Mouse (Mus musculus) adrenal gland, postnatal 10 days (tissue): ENCODE data around the gene Ggta1. TPM values are rescaled to one million over a fixed set of nuclear protein-coding genes. Genes with fewer than 3 reads are reported as not detected.
"Not testable (repeated sequence)": the region's sequence is repeated elsewhere in the genome, so short reads cannot be mapped to it uniquely, and the experiment has no call there.

Source experiments
- DNase-seq: peaks from one replicate; pipeline ENCODE4 v3.0.0; 2021; ENCODE audit warnings: mixed read lengths
- total RNA-seq, 2 experiments: library from RNA; stranded (reverse); gene quantifications; 2 replicates each; pipeline ENCODE4 v1.2.3; 2021

The Ggta1 gene
- total RNA-seq, 2 experiments from 2014 or later: 15.1 to 16.5 TPM

DNA sequence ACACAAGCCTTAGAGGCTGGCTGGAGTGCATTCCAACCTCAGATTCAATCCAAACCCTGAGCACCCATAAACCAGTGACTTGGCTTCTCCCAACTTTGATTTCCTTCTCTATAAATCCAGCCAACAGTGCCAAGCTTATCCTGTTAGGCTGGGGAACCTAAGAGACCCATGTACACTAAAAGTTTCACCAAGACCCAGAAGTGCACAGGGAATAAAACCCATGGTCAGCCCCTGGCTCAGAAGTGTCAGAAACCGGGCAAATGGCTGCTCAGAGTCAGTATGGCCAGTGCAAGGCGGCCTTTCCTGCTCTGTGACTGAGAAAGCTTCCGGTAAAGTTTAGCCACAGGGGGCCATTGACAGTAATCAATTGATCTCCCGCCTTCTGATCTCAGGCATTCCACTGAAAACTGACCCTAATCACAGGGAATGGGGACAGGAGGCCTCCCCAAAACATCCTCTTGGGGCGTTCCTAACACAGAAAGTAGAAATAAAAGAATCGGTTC is 2.6 kb downstream of the Ggta1 start:
- DNase-seq: no peak

DNA sequence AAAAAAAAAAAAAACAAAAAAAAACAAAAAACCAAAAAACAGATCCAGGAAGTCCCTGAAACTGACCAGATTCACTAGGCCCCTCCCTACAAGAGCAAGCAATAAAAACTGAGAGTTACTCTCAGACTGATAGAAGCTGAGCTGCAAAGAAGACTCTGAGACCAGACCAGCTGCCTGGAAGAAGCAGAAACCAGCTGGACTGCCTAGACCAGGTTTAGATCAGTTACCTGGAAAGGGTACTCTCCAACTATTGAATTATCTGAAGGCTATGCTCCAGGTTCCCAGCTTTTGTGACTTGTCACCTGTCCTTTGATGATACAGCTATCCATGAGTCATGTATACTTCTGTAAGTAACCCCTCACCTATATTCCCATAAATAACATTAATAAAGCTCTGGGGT is 3.7 kb downstream of the Ggta1 start:
- DNase-seq: no peak

DNA sequence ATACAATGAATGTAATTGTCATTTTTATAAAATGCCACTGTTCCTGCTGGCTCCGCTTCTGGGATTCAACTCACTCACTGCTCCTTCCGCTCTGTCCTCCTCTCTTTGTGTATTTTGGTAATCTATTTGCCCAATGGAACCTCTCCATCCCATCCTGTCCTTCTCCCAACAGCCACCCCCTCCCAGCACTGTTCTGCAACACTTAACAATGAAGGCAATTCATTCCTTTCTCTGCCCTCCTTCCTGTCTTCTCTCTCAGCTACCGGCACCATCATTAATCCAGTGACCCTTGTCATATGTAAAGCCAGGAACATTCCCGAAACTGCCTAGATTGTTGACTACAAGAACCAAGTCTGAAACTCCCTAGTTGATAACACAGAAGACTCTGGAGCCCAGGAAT is 4.6 kb downstream of the Ggta1 start:
- DNase-seq: no peak

DNA sequence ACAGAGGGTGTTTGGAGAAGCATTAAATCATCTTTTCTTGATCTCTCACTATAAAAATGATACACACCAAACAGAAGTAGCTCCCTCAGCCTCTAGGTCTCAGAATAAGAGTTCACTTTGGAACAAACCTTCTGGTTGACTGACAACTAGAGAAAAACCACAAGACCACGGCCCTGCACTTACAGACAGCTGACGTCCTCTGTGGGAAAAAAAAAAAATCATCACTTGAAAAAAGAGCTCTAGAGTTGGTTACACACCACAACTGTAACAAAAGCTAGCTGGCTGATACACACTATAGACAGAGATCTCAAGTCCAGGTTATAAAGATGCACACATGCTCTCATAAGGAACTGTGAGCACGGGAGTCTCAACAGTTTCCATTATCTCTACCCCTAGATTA is 9.3 kb downstream of the Ggta1 start:
- no peak for DNase-seq

DNA sequence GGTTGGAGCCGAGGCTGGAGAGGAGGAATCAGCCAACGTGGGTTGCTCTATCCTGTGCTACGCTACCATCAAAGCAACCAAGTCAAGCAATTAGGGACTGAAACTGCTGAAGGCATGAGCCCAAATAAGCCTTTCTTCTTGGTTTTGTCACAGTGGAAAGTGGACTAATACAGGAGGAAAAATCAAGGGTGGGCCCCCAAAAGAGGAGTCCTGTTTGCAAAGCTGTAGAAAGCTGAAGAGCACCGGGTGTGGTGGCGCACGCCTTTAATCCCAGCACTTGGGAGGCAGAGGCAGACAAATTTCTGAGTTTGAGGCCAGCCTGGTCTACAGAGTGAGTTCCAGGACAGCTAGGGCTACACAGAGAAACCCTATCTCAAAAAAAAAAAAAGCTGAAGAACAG is 10.3 kb downstream of the Ggta1 start:
- DNase-seq: not testable (repeated sequence)

DNA sequence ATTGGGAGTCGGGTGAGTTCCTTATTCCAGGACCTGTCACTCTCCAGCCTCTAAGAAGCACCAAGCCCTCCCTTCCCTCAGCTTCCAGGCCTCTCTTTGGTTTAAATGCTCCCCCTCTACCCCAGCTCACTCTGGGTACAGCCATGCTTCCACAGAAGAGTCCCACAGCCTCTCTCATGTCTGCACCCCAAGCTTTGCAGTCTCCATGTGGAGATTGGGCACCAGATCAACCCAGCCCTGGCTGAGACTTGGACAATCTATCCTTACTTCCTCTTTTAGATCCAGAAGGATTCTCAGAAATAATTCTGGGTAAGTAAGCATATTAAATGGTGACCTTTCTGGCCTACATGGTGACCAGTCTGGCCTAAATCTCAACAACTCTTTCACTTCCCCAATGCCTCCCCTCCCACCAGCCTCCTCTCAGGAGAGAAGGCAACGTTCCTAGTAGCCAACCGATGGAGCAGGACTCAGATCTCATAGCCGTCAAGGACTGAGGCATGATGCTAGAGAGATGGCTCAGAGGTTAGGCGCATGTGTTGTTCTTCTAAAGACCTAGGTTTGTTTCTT is 11.5 kb downstream of the Ggta1 start:
- DNase-seq: no peak

DNA sequence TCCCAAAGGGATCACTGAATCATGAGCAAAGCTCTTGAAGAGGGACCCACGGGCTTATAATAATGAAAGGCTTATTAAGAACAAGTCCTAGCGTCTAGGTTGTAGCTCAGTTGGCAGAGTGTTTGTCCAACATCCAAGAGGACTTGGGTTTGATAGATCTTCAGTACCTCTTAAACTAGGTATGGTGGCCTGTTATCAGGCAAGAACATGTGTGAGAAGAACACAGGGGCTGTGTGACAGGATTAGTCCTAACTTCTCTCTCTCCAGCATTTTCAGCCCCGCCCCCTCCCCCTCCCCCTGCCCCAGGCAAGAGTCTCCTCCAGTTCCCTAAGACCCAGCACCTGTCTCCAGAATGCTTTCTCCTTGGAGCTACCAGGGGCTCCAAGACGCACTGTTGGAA is 12.2 kb downstream of the Ggta1 start:
- no peak for DNase-seq

DNA sequence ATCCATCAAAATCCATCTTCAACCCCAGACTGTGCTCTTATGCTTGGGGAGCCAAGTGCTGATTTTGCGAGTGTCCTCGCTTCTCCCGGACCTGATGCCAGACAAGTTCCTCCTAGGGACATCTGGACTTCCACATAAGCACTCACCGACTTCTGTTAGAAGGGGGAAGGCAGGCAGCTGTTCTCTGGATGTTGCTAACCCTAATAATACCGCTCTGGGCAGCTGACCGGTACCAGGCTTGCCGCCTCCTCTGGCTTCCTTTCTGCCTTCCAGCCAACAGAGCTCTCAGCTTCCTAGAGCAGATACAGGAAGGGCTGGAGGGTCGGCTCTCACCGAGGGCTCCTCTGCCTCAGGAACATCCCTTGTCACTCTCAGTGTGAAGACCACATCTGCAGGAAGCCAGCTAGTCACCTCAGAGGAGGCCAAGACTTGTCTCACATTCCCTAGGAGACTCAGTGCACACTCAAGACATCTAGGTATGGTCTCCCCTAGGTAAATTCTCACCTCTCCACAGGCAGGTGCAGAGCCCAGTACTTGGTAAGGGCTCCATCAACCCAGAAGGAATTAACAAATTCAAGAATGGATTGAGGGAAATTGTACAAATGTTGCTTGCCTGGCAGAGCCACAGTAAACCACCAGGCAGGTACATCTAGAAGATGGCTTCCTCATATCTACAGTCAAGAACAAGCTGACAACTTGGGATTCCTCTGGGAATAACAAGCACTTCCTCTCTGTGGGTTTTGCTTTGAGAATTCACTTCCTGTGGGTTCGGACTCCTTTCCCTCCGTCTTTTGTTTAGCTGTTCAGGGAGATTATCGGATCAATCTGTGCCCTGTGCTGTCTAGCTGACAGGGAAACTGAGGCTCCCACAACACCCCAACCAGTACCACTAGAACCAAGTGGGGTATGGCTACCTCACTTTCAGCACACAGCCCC is 13.1 kb downstream of the Ggta1 start:
- no peak for DNase-seq

DNA sequence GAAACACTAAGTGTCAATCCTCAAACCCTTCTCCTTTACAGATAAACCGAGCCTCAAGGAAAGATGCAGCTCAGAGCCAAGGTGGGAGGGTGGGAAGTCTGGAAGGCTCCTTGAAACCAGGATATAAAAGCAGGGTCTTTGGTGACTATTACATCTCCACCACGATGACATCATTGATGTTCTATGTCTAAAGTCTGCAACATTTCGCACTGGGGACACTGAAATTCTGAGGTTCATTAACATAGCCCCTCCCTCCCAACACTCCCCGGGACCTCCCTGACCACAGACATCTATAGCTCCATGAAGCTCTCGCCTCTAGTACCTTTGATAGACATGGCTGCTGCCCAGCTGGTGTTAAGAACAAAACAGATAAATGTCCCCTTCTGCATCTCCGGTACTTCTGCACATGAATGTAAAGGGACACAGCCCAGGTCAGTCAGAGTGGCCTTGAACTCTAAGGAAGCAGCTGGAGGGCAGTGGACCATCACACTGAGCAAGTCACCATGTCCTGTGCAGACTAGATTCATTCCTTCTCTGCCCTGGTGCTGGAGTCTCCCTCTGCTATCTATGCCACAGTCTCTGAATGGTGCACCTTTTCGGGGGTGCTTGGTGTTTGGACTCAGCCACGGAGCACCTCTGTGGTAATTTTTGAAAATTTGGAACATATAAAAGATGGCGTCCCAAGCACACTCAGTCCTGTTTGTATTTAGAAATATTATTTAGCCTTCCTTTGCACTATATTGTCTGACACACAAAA is 13.9 kb downstream of the Ggta1 start:
- no peak for DNase-seq

DNA sequence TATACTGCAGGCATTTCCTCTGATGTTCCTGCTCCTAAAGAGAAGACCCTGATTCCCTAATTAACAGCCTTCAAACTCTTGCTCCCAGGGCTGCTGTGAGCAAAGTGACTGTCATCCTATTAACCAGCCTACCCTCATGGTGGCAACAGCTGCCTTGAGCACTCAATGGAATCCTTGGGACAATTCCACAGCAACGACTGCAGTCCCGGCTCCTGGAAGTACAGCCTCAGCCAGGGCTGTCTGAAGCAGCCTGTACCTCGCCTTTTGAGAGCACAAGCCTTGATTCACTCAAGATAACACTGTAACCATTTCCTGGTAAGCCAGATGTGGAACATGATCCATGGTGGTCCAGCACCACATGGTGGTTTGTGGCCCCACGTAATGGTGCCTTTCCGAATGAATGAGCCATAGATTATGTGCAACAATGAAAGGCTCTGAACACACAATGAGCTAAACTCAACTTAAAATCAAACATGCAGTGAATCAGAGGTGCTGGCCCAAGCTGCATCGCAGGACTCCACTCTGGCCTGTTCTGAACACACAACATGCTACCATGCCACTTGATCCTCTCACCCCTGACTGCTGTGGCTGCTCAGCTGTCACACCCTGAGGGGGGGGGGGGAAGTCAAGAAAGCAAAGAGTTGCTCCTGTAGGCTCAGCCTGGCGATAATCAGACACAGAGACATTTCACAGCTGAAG is 14.7 kb downstream of the Ggta1 start:
- DNase-seq: no peak

DNA sequence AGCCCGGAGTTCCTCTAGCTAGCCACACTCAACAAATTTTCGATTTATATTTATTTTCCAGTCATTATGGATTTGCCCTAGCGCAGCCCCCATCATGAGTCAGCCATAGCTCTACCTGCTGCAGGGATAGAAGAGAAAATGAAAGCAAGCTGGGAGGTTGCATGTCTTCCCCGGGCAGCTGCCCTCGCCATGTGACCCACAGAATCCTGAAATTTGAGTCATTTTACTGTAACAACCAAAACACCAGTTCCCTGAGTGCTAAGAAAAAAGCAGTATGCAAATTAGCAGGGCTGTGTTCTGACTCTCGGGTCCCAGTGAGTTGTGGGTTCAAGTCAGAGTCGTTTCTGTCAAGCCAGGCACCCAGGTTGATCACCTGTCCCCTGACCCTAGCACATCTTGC is 15.6 kb downstream of the Ggta1 start:
- no peak for DNase-seq

DNA sequence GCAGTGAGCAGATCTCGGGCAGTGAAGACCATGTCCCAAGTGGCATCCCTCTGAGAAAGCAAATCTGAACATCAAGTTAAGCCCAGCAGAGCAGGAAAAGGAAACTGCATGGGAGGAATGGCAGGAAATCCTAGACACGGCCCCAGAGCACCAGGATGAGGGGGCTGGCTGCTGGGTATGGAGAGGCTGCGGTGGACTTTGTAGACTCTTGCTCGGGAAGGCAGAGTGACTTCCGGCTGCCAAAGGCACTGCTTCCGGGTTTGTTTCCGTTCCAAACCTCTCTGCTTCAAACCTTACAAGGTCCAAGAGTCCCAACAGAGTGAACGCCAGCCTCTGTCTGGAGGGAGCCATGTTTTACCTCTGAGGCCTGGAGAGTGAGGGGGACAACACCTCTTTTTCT is 16.2 kb downstream of the Ggta1 start:
- no peak for DNase-seq

DNA sequence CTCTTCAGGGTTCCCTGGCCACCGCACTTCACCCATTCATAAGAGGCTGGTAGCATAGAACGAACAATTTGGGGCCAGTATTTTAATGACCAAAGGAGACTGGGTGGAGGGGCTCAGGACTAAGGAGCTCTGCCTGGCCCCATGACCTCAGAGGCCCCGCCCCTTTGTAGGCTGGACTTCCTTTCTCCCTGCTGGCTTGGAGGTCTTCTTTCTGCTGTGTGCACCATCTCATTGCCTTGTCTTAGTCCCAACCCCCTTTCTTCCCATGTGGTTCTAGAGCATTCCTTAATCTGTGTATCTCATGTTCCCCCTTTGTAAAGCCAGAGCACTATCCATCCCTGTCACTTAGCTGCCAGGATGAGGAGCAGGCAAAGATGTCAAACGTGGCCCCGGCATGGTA is 16.7 kb downstream of the Ggta1 start:
- DNase-seq: no peak

DNA sequence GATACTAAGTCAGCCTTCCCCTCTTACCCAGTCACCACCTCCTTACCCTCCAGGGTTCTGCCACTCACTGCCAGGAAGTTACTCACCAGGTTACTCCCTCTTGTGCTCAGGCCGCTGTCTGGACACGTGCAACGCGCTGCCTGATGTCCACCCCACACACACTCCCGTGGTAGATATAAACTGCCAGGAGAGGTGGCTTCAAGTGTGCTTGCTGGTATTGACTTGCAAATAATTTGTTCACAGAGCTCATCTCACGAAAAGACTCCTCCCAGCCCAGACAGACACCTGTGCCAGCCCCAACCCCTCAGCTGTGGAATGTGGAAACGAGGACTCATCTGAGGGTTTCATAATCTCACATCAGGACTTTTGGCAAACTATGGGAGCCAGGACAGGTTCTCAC is 17.4 kb downstream of the Ggta1 start:
- no peak for DNase-seq

DNA sequence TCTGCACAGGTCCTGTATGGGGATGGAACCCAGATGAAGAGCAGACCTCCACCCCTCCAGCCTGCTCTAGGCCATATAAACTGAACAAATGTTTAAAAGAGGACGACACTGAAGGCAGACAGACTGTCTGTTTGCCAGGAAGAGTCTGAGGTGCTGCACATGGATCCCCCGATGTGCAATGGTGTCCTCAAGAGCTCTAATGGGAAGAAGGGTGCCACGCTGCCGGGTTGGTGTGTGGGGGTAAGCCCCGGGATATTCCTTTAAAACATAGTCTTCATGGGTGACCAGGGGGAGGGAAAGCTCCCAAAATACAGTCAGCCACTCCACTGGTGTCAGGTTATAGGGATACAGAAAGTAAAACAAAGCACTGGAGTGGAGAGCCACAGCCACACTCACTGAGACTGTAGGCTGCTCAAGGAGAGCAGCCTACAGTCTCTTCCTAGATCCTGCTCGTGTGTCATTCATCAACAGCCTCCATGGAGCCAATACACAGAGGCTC is 18.2 kb downstream of the Ggta1 start:
- no peak for DNase-seq

DNA sequence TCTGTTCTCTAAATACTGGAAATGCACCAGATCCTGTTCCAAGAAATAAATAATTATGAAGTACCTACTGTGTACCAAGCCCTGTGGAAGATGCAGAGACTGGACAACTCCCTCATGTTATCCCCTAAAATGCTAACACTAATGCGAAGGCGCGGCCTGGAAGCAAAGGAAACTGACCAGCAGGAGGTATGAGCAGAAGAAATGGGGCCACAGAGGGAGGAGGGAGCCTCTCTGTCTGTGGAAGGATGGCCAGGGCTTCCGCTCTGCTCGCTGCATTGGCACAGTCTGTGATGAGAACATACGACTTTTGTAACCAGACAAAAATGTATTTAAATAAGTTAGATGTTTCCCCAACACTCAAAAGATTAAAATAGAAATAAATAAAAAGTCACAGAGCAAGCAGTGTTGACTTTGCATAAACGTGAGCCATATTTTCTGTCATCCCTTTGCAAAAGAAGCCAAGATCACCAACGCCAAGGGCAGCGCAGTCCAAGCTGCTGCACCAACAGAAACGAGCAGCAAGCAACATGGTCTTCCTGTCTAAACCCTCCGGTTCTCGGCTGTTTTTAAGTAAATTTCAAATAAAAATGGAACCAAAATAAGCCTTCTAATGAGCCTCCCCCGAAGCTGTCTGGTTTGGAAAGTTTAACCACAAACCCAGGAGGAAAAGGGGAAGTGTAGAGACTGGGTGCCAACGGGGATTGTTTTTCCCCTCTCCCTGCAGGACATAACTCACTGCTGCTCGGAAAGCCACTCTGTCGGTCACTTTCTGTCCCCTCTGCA is 18.9 kb downstream of the Ggta1 start:
- no peak for DNase-seq

DNA sequence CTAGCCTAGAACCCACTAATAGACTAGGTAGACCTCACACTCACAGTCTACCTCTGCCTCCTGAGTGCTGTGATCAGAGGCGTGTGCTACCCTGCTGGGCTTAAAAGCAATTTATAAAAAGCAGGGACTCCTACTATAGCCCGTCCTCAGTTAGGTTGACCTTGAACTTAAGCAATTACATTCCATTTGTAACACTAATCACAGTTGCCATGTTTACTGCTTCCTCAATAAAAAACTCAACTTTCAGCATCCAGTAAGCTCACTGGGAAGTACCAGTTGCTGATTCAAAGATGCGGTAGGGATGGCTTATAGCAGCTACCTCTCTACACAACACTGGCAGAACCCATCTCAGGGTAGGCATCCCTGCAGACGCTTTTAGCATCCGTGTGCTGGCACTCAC is 19.7 kb downstream of the Ggta1 start:
- DNase-seq: no peak

DNA sequence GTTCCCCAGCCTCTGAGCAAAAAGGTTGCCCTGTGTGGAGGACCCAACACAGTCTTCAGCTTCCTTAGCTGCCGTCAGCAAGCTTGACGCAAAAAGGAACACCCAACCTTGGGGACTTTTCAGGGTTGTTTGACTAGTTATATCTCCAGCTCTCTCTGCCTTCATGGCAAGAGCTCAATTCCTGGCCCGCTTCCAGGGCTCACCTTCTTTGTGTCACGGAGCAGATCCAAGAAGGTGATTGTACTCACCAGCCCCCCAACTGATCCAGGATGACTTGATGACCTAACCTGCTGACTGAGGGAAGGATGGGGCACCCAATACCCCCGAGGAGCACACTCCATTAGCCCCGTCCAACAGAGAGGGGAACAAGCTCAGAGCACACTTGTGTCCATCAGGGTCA is 21.0 kb downstream of the Ggta1 start:
- peak; percentile 45 for DNase-seq

DNA sequence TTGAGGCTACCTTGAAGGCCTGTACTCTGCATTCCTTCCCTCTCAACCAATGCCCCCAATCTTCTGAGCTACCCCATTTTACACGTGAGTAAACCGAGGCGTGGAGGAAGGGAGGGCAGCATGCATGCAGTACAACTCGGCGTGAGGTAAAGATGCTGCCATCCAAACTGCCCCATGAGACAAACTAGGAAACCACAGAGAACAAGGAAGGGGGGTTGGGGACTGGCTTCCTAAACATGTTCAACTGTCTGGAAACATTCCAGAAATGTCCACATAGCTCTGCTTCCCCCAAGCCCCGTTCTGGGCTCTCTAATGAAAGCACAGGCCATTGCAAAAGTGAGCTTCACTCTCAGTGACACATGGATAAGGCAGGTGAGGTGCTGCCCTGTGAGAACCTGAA is 21.6 kb downstream of the Ggta1 start:
- DNase-seq: no peak

DNA sequence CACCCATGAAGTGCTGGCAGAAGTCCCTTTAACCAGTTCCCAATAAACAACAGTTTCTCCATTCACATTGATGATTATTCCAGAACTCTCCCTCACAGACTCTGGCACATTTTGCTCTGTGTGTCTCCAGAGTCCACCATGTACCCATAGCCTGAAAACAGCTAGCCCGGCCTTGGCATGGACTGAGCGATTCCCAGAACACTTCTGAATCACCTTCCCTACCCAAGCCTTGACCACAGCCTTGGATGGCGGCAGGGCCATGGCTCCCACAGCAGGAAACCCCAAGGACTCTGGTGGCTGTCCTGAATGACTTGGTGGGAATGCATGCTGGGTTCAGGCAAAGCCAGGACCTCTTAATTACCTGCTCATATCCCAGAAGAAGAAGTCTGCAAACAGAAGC is 22.6 kb downstream of the Ggta1 start:
- peak; percentile 61 for DNase-seq

DNA sequence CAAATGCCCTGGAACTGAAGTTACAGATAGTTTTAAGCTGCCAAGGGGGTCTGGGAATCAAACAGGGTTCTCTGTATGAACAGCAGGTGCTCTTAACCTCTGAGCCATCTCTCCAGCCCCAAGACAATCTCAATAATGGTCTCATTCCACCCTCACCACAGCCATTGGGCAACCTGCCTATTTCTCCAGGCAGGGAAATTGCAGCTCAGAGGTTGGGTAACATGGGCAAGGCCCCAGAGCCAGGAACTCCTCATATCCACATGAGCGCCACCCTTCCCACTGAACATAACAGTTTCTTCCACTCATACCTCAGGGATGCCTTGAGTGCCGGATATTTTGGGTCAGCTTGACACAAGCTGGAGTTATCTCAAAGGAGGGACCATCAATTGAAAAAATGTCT is 25.2 kb downstream of the Ggta1 start:
- DNase-seq: peak; percentile 67
